Mouse (Mus musculus) megakaryocyte, embryonic 14.5 days (primary cell): ENCODE measurements around the gene Rtn4rl1.

ENCODE experiments used
- FLI1 ChIP-seq: IDR thresholded peaks from 2 replicates; pipeline ENCODE4 v1.6.1; 2012; ENCODE audit warnings: low read length, inconsistent platforms, mixed read lengths
- GATA1 ChIP-seq: IDR thresholded peaks from 3 replicates; pipeline ENCODE4 v1.6.1; 2012; ENCODE audit warnings: mixed read lengths, low read length, inconsistent platforms, borderline replicate concordance

- TF ChIP-seq FLI1 (no peak), GATA1 (no peak)
Measured at GRCm38 (mm10) chr11:75158432-75158831, 35.2 kb upstream of the Rtn4rl1 start.
